Mouse (Mus musculus) hindbrain, postnatal 0 days (tissue): ENCODE data around the gene Btf3. TPM values are rescaled to one million over a fixed set of nuclear protein-coding genes. Genes with fewer than 3 reads are reported as not detected.

Source experiments
- ATAC-seq: fragments of 200-750 bp; cut with Nextera tagmentation; 2 replicates; pipeline ENCODE4 v1.8.0; 2017; ENCODE audit warnings: mild to moderate bottlenecking, moderate TSS enrichment, moderate library complexity
- DNase-seq: peaks from one replicate; pipeline ENCODE4 v3.0.0-alpha.2; 2015; ENCODE audit warnings: low spot score
- H3K27ac ChIP-seq: fragments of 300-500 bp; sonication (generic); 2 replicates; pipeline ENCODE4 v1.5.1; 2014; ENCODE audit warnings: mild to moderate bottlenecking
- H3K27me3 ChIP-seq: fragments of 300-500 bp; sonication (generic); 2 replicates; pipeline ENCODE4 v1.6.1; 2014; ENCODE audit warnings: low read length, mixed read lengths; ENCODE audit not compliant: insufficient read depth
- H3K36me3 ChIP-seq: fragments of 300-500 bp; sonication (generic); 2 replicates; pipeline ENCODE4 v1.6.1; 2014; ENCODE audit warnings: low read length, mixed read lengths; ENCODE audit not compliant: insufficient read depth
- H3K4me1 ChIP-seq: fragments of 300-500 bp; sonication (generic); 2 replicates; pipeline ENCODE4 v1.6.1; 2014; ENCODE audit warnings: antibody characterized with exemption, low read length, mixed read lengths; ENCODE audit not compliant: insufficient read depth
- H3K4me2 ChIP-seq: fragments of 300-500 bp; sonication (generic); 2 replicates; pipeline ENCODE4 v1.6.1; 2014; ENCODE audit warnings: low read depth, mild to moderate bottlenecking, low read length, moderate library complexity, mixed read lengths
- H3K4me3 ChIP-seq: fragments of 300-500 bp; sonication (generic); 2 replicates; pipeline ENCODE4 v1.5.1; 2014; ENCODE audit warnings: low read length
- H3K9ac ChIP-seq: fragments of 300-500 bp; sonication (generic); replicated peaks from 2 replicates; pipeline ENCODE4 v1.6.1; 2014; ENCODE audit warnings: mild to moderate bottlenecking, low read length, moderate library complexity, mixed read lengths
- H3K9me3 ChIP-seq: fragments of 300-500 bp; sonication (generic); 2 replicates; pipeline ENCODE4 v1.6.1; 2016; ENCODE audit warnings: low read length, mixed read lengths
- CTCF ChIP-seq: IDR thresholded peaks from 2 replicates; pipeline ENCODE4 v1.5.1; 2016; ENCODE audit warnings: antibody characterized with exemption, control low read depth, low read depth
- WGBS: fragments of 180-500 bp; shearing (Covaris S2); extraction: QIAGEN DNeasy Blood & Tissue Kit; methylation state at CpG from one replicate; pipeline ENCODE4 v1.1.7; 2014; 5-methylcytosine and 5-hydroxymethylcytosine counted together
- polyA plus RNA-seq: library from polyadenylated mRNA; unstranded; fragments of >200 nt; fragmentation: Nextera tagmentation; extraction: Ambion mirVana; gene quantifications from 2 replicates; pipeline ENCODE4 v1.2.1, GENCODE M21; 2015
- total RNA-seq: library from RNA; depleted of rRNA; stranded (reverse); fragments of >200 nt; gene quantifications from 2 replicates; pipeline ENCODE4 v1.2.3, GENCODE M21; 2014; rRNA removed

Gene Btf3
- total and polyA plus RNA-seq, 2 experiments from 2014 or later: 181 to 476 TPM

DNA sequence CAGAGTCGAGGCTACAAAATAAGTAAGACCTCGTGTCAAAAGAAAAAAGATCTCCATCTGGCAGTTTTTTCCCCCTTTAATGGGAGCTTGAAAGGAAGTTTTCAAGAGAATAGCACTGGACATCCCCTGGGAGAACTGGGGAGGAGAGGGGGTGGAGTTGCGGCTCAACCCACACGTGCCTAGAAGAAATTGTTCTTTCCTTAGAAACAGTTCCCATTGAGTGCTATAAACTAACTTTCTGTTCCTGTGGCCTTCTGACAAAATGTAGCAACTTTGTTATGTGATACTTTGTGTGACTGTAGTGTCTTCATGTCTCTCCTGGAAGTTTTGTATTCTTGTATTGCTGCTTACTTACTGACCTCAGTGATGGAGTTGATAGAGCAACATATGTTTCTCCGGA, 52.7 kb downstream of the Btf3 start:
- Histone ChIP-seq H3K4me1 (peaks cover 16% of the 10 kb centered on the region; the same call in 1 of the 2 replicates), H3K9me3 (no peaks in the 10 kb centered on the region), H3K27me3 (no peaks in the 10 kb centered on the region), H3K27ac (no peak overlapping the region), H3K4me3 (peak overlapping the region; percentile 98), H3K4me2 (peak overlapping the region; percentile 94), H3K36me3 (peaks cover 7% of the 10 kb centered on the region; the same call in 1 of the 2 replicates), H3K9ac (peak overlapping the region; percentile 94; the same call in 1 of the 2 replicates)
- no peak for ATAC-seq
- 19% methylated on average over 5 of the region's 5 CpGs for WGBS
- TF ChIP-seq CTCF: no peak
- no peak for DNase-seq

DNA sequence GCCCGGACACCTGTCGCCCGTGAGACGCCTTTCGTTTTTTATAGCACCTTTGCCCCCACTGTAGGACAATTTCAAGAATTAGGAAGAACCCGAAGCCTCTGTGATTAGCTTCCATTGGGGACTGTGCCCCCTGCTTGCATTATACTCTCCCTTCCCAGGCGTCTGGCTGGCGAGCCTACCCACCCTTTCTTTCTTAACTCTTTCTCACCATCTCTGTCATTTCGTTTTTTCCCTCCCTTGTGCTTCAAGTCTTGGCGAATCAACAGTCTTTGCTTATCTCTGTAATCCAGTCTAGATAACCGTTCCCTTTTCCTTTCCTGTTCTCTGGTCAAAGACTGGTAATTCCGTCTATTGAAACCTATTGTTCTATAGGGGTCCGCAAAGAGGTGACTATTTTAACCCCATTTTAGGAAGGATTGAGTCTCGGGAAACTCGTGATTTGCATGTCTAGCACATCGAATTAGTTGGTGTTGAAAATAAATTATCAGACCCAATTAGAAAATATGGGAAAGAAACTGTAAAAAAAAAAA, 53.3 kb downstream of the Btf3 start:
- H3K27me3 ChIP-seq: no peaks in the 10 kb centered on the region
- peak overlapping the region; percentile 94 for H3K27ac ChIP-seq
- H3K4me3 ChIP-seq: peak overlapping the region; percentile 98
- H3K9ac ChIP-seq: peak overlapping the region; percentile 94
- peaks cover 4% of the 10 kb centered on the region; the same call in 1 of the 2 replicates for H3K36me3 ChIP-seq
- DNase-seq: peak; percentile 19
- peak; percentile 38; the same call in 1 of the 2 replicates for ATAC-seq
- 1% methylated on average over 16 of the region's 16 CpGs for WGBS
- peak overlapping the region; percentile 94 for H3K4me2 ChIP-seq
- H3K9me3 ChIP-seq: no peaks in the 10 kb centered on the region
- peaks cover 16% of the 10 kb centered on the region; the same call in 1 of the 2 replicates for H3K4me1 ChIP-seq
- TF ChIP-seq CTCF: no peak

DNA sequence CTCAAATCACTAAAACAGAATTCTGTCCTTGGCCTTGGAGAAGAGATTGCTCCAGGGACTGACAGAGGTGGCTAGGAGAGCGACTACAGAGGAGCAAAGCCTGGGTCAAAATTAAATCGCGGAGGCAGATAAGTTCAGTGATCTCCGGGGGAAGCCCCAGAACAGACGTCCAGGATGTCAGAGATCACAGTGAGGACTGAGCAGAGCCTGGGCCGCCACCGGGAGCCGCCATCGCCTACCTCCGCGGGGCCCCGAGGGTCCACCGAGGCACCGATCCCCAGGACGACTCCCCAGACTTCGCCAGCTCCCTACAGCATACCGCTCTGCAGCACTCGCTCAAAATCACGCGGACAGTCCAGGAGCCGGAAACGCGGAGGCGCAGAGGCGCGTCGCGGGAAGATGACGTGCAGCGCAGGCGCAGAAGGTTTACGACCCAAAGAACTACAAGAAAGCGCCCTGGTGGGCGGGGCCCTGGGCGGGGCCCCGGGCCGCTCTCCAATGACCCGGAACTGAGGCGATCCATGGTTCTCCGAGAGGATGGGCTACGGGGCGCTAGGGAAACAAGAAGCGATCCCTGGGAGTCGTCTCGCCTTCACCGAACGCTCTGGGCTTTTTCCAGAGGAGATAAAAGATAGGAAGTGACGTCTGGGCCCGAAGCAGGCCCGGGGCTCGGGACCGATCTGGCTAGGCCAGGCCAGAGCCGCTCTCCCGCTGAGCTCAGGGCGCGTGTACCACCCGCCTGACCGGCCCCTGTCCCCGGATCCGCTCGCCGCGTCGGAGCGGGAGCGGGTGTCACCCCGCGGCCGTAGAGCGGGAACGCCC, 54.0 kb downstream of the Btf3 start, which contains the start of the genes Utp15 and Ankra2:
TSS of gene Utp15 (minus strand) at position 406 of the 822 bp plus-strand sequence.
TSS of gene Ankra2 (plus strand) at position 439 of the 822 bp plus-strand sequence.
- WGBS: under 1% methylated on average over 67 of the region's 71 CpGs

More for the DNA sequence above, 54.0 kb downstream of the Btf3 start, which contains the start of the genes Utp15 and Ankra2:
- TF ChIP-seq CTCF: 0 out of 2 replicates have a peak, but pooled peaks have one; percentile 1
- Histone ChIP-seq H3K9ac (peak within 1 kb of the TSS; percentile 94), H3K4me3 (peak within 1 kb of the TSS; percentile 98), H3K27ac (peak within 1 kb of the TSS; percentile 94), H3K36me3 (peaks cover 4% of the 10 kb centered on the region; the same call in 1 of the 2 replicates), H3K9me3 (no peaks in the 10 kb centered on the region), H3K4me2 (peak within 1 kb of the TSS; percentile 94), H3K27me3 (no peaks in the 10 kb centered on the region), H3K4me1 (peaks cover 16% of the 10 kb centered on the region; the same call in 1 of the 2 replicates)
- DNase-seq (peak; percentile 100), ATAC-seq (peak; percentile 99)

Other genes with a start within 250 kb of the Btf3 start
- 21.9 and 29.9 TPM in 2 replicates for gene Arhgef28, start 110.6 kb downstream of the Btf3 start, total RNA-seq
- gene Arhgef28, start 110.6 kb downstream of the Btf3 start, polyA plus RNA-seq: 28.4 and 29.2 TPM in 2 replicates
- 18.0 and 22.6 TPM in 2 replicates for gene Utp15, start 54.0 kb downstream of the Btf3 start, total RNA-seq
- 22.6 and 23.1 TPM in 2 replicates for gene Utp15, start 54.0 kb downstream of the Btf3 start, polyA plus RNA-seq
- gene Ankra2, start 53.9 kb downstream of the Btf3 start, total RNA-seq: 65.6 and 66.8 TPM in 2 replicates
- 79.7 and 80.3 TPM in 2 replicates for gene Ankra2, start 53.9 kb downstream of the Btf3 start, polyA plus RNA-seq
- gene Gm21976, start 37.1 kb downstream of the Btf3 start, total RNA-seq: not detected in 2 replicates
- gene Gm21976, start 37.1 kb downstream of the Btf3 start, polyA plus RNA-seq: not detected in 2 replicates
- 1.6 and 2.1 TPM in 2 replicates for gene Foxd1, start 37.2 kb upstream of the Btf3 start, total RNA-seq
- gene Foxd1, start 37.2 kb upstream of the Btf3 start, polyA plus RNA-seq: 0.74 and 0.88 TPM in 2 replicates
- gene Gm10320, start 175.0 kb upstream of the Btf3 start, total RNA-seq: 0.52 TPM in 1 of 2 replicates, not detected in the other
- gene Gm10320, start 175.0 kb upstream of the Btf3 start, polyA plus RNA-seq: 0.72 and 0.74 TPM in 2 replicates